Mouse (Mus musculus): ENCODE measurements around the gene Olfr196. TPM values are rescaled to one million over a fixed set of nuclear protein-coding genes. Genes with fewer than 3 reads are reported as not detected.
"Not testable (repeated sequence)": the region's sequence is repeated elsewhere in the genome, so short reads cannot be mapped to it uniquely, and the experiment has no call there.

Olfr196 gene
- polyA plus RNA-seq (2012; rRNA removed) = not detected in 2 replicates

DNA sequence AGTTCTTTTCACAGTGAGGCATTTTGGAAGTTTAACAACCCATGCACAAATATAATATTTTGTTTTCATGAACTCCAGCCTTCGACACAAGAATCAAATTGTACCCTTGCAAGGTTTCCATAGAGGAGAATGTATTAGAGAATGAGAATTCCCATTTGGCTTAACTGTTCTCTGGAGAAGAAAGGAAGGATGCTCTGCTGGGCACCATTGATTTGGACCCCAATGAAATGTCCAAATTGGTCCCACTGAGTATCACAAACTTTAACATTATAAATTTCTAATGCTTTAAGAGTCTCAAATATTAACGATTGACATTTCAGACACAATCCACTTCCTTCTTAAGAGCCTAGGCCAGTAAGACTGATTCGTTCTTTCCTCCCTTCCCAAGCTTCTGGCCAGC, at the start of gene Olfr196:
Gene Olfr196, minus strand, starts transcription at position 101 of the 400 bp plus-strand sequence.
- DNase-seq (ENCODE audit: low spot score) = no peak

DNA sequence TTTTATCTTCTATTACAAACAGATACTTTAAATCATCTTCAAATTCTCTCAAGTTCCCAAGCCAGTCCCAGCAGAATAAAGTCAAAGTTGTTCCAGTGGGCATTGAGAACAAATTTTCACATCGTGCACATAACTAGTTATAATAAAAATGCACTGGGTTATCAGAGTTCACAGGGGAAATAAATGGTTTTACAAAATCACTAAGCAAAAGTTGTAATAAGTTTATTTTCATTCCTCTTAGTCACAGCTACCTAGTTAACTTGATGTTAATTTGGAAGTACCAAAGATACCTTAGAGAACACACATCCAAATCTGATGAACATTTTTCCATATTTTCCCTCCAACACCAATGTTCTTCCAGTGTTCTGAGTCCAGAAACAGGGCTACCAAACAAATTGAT, 49.4 kb upstream of the Olfr196 start, which contains the start of gene Olfr199:
Gene Olfr199, minus strand, starts transcription at position 101 of the 400 bp plus-strand sequence.
- not testable (repeated sequence) for DNase-seq (ENCODE audit: low spot score)

DNA sequence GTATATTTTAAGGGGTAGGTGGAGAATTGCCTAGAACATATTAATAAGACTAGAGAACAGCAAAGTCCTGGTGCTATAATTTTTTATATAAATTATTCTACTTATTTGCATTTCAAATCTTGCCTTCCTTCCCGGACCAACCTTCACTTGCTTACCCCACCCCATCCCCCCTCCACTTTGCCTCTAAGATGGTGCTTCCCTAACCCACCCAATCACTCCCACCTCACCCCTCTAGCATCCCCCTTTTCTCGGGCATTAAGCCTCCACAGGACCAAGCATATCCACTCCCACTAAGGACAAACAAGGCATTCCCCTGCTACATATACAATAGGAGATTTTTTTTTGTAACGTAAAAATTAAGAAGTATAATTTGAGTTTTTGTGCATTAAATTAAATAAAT, 47.6 kb upstream of the Olfr196 start:
- DNase-seq (ENCODE audit: low spot score) = not testable (repeated sequence)

GRCm38 (mm10) chr16:59203433-59203832, 33.2 kb upstream of the Olfr196 start, which contains the start of gene Olfr198:
Olfr198 (minus strand) TSS chr16:59203533.
- not testable (repeated sequence) for DNase-seq (ENCODE audit: low spot score)

GRCm38 (mm10) chr16:59151996-59152395, 18.3 kb downstream of the Olfr196 start:
- DNase-seq (ENCODE audit: low spot score) = no peak

DNA sequence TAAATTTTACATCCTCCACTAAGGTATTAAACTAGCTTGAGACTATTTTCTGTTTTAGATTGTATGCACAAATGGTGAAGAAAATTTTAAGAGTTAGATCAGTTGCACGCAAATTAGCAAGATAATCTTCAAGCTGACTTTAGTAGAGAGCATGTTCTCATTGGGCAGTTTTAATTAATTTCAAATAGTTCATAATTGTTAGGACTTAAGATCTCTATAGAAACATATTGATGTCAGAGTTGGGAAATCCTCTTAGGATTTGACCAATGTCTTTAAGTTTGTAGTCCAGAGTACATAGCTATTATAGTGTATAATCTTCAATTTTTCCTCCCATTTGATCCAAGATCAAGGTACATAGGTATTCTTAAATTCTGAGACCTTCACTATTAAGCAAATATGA, 23.5 kb downstream of the Olfr196 start, which contains the start of gene Olfr195:
Gene Olfr195, plus strand, starts transcription at position 301 of the 400 bp plus-strand sequence.
- no peak for DNase-seq (ENCODE audit: low spot score)

DNA sequence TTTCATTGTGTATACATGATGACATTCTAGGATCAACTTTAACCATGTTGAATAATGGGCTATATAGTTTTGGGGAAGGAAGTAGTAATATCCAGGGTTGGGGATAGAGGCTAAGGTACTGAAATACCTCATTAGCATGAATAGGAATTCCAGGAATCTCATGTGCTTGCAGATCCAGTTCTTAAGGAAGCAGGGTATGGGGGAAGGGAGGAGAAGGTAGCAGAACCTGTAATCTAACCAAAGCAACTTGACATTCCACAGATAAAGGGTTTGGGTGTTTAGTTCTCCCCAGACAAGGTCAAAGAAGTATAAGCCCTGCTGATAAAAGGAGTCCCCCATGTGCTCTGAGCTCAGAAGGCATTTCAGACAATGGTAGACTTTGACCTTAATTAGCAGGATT, 29.1 kb downstream of the Olfr196 start:
- no peak for DNase-seq (ENCODE audit: low spot score)

- DNase-seq (ENCODE audit: low spot score) = no peak
Measured at GRCm38 (mm10) chr16:59130740-59131139, 39.5 kb downstream of the Olfr196 start.

- DNase-seq (ENCODE audit: low spot score) = no peak
Measured at GRCm38 (mm10) chr16:59120969-59121368, 49.3 kb downstream of the Olfr196 start, which contains the start of gene Olfr194. Olfr194 (minus strand) TSS chr16:59121069.

Other genes with a start within 250 kb of the Olfr196 start
- not detected in 2 replicates for gene Olfr181, start 241.7 kb downstream of the Olfr196 start, polyA plus RNA-seq (2012; rRNA removed)
- gene Olfr180, start 241.1 kb downstream of the Olfr196 start, polyA plus RNA-seq (2012; rRNA removed) = not detected in 2 replicates
- not detected in 2 replicates for gene Olfr183, start 175.1 kb downstream of the Olfr196 start, polyA plus RNA-seq (2012; rRNA removed)
- not detected in 2 replicates for gene Olfr186, start 140.2 kb downstream of the Olfr196 start, polyA plus RNA-seq (2012; rRNA removed)
- not detected in 2 replicates for gene Olfr187, start 130.7 kb downstream of the Olfr196 start, polyA plus RNA-seq (2012; rRNA removed)
- not detected in 2 replicates for gene Olfr190, start 92.4 kb downstream of the Olfr196 start, polyA plus RNA-seq (2012; rRNA removed)
- not detected in 2 replicates for gene Olfr191, start 80.6 kb downstream of the Olfr196 start, polyA plus RNA-seq (2012; rRNA removed)
- gene Olfr193, start 58.6 kb downstream of the Olfr196 start, polyA plus RNA-seq (2012; rRNA removed) = not detected in 2 replicates
- gene Olfr194, start 49.4 kb downstream of the Olfr196 start, polyA plus RNA-seq (2012; rRNA removed) = not detected in 2 replicates
- gene Olfr195, start 23.4 kb downstream of the Olfr196 start, polyA plus RNA-seq (2012; rRNA removed) = 0.03 TPM in 1 of 2 replicates, not detected in the other
- gene Olfr198, start 33.1 kb upstream of the Olfr196 start, polyA plus RNA-seq (2012; rRNA removed) = not detected in 2 replicates
- not detected in 2 replicates for gene Olfr199, start 49.3 kb upstream of the Olfr196 start, polyA plus RNA-seq (2012; rRNA removed)
- gene Olfr201, start 102.2 kb upstream of the Olfr196 start, polyA plus RNA-seq (2012; rRNA removed) = not detected in 2 replicates
- not detected in 2 replicates for gene Olfr202, start 116.3 kb upstream of the Olfr196 start, polyA plus RNA-seq (2012; rRNA removed)
- gene Olfr203, start 128.4 kb upstream of the Olfr196 start, polyA plus RNA-seq (2012; rRNA removed) = not detected in 2 replicates
- not detected in 2 replicates for gene Olfr204, start 147.8 kb upstream of the Olfr196 start, polyA plus RNA-seq (2012; rRNA removed)
- not detected in 2 replicates for gene Olfr205, start 160.7 kb upstream of the Olfr196 start, polyA plus RNA-seq (2012; rRNA removed)
- not detected in 2 replicates for gene Olfr206, start 178.8 kb upstream of the Olfr196 start, polyA plus RNA-seq (2012; rRNA removed)
- not detected in 2 replicates for gene Olfr209, start 193.5 kb upstream of the Olfr196 start, polyA plus RNA-seq (2012; rRNA removed)
- gene Gabrr3, start 236.9 kb upstream of the Olfr196 start, polyA plus RNA-seq (2012; rRNA removed) = not detected in 2 replicates